Mouse (Mus musculus): ENCODE data around the gene Gm19935. TPM values are rescaled to one million over a fixed set of nuclear protein-coding genes. Genes with fewer than 3 reads are reported as not detected.

Gene Gm19935
- not detected for total RNA-seq (2021)
- long read RNA-seq, experiment 1, result 0 reads
- long read RNA-seq, experiment 2, partial matches to known transcripts, result 0 of 1 reads
- long read RNA-seq, experiment 2, other reads (novel, unspliced or antisense), result 1 of 1 reads

GRCm38 (mm10) chr8:90817293-90817692 lies at the start of gene Gm19935:
Gm19935 (minus strand) TSS chr8:90817393.
- no peak for DNase-seq (ENCODE audit: low spot score in 2 of 2)

GRCm38 (mm10) chr8:90862038-90862437 lies 44.8 kb upstream of the Gm19935 start:
- DNase-seq (ENCODE audit: low spot score in 2 of 2), result peak in 1 of 2 experiments; percentile 47

GRCm38 (mm10) chr8:90861266-90861944 lies 44.2 kb upstream of the Gm19935 start:
- no peak for DNase-seq (ENCODE audit: low spot score in 2 of 2)

GRCm38 (mm10) chr8:90858071-90858470 lies 40.9 kb upstream of the Gm19935 start:
- DNase-seq (ENCODE audit: low spot score in 2 of 2), result no peak

- no peak for DNase-seq (ENCODE audit: low spot score in 2 of 2)
These were observed 39.8 kb upstream of the Gm19935 start for GRCm38 (mm10) chr8:90856952-90857351.

DNA sequence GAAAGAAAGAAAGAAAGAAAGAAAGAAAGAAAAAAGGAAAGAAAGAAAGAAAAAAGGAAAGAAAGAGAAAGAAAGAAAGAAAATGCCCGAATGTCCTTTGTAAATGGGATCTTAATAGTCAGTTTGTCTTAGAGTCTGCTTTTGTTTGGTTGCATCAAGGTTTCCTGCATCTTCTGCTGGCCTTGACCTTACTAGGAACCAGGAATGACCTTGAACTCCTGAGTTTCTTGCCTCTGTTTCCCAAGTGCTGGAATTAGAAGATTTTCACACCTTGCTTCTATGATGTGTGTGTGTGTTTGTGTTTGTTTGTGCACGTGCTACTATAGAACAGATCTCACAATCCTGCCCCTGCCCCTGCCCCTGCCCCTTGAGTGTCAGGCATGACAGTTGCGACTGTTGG lies 39.0 kb upstream of the Gm19935 start:
- no peak for DNase-seq (ENCODE audit: low spot score in 2 of 2)

DNA sequence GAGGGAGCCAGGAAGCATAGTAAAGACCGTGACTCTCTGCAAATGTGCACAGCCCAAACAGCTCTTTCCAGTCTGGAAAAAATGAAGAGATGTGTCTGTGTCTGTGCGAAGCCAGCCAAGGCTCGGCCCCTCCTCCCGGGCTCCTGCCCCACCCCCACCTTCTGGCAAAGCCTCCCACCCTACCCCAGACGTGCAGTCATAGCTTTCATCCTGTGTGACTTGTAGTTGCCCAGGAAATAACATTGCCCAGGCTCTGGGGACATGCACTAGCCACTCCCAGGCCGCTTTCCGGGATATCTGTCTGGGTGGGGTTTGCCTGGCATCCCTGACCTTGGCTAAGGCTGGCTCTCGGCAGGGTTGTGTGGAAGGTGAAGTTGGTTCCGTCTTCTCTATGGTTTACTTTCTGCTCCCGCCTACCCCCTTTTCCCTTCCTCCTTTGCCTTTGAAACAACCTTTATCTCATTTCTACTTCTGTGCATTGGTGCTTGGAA lies 37.5 kb upstream of the Gm19935 start:
- DNase-seq (ENCODE audit: low spot score in 2 of 2), result no peak

DNA sequence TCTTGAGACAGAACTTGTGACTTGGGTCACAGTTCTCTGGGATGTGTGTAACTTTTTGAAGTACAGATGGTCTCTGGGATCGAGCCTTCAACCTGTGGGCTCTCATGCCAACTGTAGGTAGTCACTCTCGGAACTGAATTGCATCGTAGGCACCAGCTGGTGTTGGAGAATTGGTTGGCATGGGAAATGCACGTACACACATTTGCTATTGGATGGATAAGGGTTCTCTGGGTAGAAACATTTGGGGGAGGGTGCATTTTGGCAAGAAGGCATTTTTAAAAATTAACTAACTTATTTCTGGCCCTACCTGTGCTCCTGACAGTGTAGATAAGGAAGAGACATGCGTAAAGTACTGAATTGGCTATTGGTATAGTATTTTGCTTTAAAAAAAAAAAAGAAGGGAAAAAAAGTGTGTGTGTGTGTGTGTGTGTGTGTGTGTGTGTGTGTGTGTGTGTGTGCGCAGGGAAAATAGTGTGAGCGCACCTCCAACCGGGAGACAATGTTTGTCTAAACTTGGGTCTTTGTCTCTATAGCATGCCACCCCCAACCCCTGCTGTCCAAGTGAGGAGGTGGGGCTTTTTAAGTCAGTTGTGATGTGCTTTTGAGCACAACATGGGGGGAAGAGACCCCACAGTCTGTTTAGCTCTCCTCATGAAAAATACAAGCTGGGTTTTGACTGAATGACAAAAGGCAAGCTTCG lies 36.9 kb upstream of the Gm19935 start:
- DNase-seq (ENCODE audit: low spot score in 2 of 2), result no peak

- no peak for DNase-seq (ENCODE audit: low spot score in 2 of 2)
These were observed 34.4 kb upstream of the Gm19935 start for GRCm38 (mm10) chr8:90851544-90851943.

- no peak for DNase-seq (ENCODE audit: low spot score in 2 of 2)
These were observed 32.4 kb upstream of the Gm19935 start for GRCm38 (mm10) chr8:90849462-90850050.

- DNase-seq (ENCODE audit: low spot score in 2 of 2), result no peak
These were observed 30.8 kb upstream of the Gm19935 start for GRCm38 (mm10) chr8:90847980-90848379.

DNA sequence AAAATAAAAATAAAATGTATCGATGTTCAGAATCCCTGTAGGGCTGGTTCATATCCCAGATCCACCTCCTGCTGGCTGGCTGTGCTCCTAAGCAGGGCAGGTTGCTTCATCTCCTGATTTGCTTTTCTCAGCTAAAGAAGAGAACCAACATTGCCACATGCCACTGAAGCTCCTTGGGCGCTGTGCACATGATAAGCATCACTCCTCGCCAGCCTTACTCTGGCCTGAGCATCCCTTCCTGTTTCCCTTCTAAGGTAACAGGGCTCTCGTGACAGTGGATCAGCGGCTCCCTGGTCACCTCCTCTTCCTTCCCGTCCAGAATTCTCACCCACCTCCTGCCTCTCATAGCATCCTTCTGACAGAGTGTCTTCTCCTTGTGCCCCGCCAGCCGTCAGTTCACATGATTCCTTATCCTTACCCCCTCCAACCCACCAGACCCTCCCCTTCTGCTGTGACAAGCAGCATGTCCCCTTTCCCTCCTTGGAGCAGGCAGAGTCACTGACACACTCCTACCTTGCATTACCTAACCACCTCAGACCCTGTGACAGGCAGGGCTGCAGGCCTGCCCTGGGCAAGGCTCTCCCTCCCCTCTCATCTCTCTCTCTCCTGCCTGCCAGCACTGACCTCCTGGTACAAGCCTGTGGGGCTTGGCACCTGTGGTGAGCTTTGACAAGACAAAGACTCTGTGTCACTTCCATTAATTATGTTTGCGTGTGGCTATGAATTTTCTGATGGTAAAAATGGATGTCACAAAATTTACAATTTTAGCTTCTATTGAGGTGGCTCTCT lies 27.2 kb upstream of the Gm19935 start:
- no peak for DNase-seq (ENCODE audit: low spot score in 2 of 2)

DNA sequence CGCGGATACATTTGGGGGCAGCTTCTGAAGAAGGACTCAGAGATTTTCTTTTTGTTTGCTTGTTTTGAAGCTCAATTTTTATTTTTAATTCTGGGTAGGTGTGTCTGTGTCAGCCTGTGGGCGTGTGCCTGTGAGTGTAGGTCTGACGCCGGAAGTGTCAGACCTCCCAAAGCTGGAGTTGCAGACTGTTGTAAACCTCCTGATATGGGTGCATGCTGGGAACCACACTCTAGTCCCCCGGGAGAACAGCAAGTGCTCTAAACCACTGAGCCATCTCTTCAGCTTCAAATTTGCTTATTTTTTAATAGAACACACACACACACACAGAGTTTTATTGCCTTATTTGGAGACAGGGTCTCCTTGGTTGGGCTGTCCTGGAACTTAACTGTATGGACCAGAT lies 25.9 kb upstream of the Gm19935 start:
- no peak for DNase-seq (ENCODE audit: low spot score in 2 of 2)

- DNase-seq (ENCODE audit: low spot score in 2 of 2), result no peak
These were observed 24.1 kb upstream of the Gm19935 start for GRCm38 (mm10) chr8:90841321-90841720.

GRCm38 (mm10) chr8:90839725-90840714 lies 22.8 kb upstream of the Gm19935 start:
- DNase-seq (ENCODE audit: low spot score in 2 of 2), result no peak

GRCm38 (mm10) chr8:90837440-90837839 lies 20.2 kb upstream of the Gm19935 start:
- no peak for DNase-seq (ENCODE audit: low spot score in 2 of 2)

DNA sequence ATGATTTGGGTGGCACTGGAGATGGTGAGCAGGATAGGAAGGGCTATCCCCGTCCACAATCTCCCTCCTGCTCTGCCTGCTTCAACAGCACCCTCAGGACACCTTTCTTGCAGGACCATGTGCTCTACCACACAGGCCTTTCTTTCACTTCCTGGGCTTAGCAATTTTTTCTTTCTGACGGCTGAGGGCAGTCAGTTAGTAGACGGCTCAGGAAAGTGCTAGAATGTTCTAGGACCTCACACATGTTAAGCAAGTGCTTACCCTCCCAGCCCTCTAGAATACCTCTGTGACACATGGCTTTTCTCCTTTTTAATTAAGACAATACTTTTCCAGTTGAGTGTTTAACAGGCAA lies 17.1 kb upstream of the Gm19935 start:
- DNase-seq (ENCODE audit: low spot score in 2 of 2), result no peak

DNA sequence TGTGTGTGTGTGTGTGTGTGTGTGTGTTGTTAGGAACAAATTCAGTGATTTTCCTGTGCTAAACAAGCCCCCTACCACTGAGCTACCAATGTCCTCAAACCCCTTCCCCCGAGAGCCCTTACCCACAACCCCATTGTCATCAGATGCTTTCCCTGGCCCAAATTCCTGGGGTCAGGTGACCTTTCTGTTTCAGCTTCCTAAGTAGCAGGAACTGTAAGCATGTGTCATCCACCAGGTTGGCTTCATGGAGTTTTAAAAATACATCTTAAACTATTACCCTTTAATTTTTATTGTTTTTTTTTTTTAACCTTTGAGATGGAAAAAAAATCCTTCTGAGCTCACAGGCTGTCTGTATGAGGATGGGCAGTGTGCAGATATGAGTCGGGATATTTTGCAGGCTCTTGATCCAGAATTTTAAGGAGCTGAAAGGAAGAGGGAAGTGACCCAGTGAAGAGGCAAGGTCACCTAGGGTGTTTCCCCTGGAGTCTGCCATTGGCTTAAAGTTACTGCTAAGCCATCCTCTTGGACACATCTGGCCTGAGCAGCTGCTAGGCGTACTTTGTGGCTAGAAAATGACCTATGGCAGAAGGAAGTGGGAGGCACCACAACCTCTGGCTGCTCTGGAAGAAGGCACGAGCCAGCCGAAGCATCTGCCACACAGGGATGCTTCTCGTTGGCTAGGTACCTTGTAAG lies 16.6 kb upstream of the Gm19935 start:
- no peak for DNase-seq (ENCODE audit: low spot score in 2 of 2)

- DNase-seq (ENCODE audit: low spot score in 2 of 2), result no peak
These were observed 15.5 kb upstream of the Gm19935 start for GRCm38 (mm10) chr8:90832576-90833289.
